Mouse (Mus musculus): ENCODE data around the gene Hoxc5. TPM values are rescaled to one million over a fixed set of nuclear protein-coding genes. Genes with fewer than 3 reads are reported as not detected.

Gene Hoxc5
- total and polyA plus RNA-seq, 2 experiments from 2014 or later, result 0.88 TPM; not detected in 1

DNA sequence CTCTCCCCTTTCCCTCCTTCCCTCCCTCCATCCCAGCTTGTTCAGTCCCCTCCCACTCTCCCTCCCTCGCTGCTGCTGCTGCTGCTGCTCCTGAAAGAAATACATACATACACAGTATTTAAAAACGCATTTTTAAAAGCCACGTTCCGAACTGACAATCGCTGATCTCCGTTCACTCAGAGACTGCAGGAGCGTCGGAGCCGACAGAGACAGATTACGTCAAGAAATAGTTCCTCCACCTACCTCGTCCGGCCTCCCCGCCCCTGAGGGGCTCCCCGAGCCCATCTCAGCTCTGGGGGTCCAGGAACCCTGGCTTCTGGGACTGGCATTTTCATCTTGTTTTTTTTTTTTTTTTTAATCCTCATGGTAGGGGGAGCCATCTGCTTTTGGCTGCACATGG lies 13.7 kb downstream of the Hoxc5 start:
- DNase-seq (ENCODE audit: low spot score) (no peak), ATAC-seq (ENCODE audit: low FRiP score) (no peak)
- whole genome bisulfite sequencing, result under 1% methylated on average over 14 of the region's 14 CpGs
- no peak for TF ChIP-seq CTCF (IDR thresholded peaks at IDR 0.05)
- no peaks in the 10 kb centered on the region for H3K9me3 ChIP-seq (ENCODE audit: low read length)
- no peak overlapping the region for H3K4me3 ChIP-seq (ENCODE audit: low read depth, low read length)
- H3K27ac ChIP-seq (ENCODE audit: low read depth, low read length), result no peak overlapping the region
- H3K4me1 ChIP-seq (ENCODE audit: insufficient read depth, low read length), result no peaks in the 10 kb centered on the region
- H3K27me3 ChIP-seq (ENCODE audit: insufficient read depth, low read length), result peaks cover 90% of the 10 kb centered on the region
- no peak overlapping the region for H3K9ac ChIP-seq (replicated peaks; ENCODE audit: low read length, poor library complexity, severe bottlenecking)
- H3K4me2 ChIP-seq (ENCODE audit: low read depth, low read length, poor library complexity, severe bottlenecking), result no peak overlapping the region
- no peaks in the 10 kb centered on the region for H3K36me3 ChIP-seq (ENCODE audit: insufficient read depth, low read length)

DNA sequence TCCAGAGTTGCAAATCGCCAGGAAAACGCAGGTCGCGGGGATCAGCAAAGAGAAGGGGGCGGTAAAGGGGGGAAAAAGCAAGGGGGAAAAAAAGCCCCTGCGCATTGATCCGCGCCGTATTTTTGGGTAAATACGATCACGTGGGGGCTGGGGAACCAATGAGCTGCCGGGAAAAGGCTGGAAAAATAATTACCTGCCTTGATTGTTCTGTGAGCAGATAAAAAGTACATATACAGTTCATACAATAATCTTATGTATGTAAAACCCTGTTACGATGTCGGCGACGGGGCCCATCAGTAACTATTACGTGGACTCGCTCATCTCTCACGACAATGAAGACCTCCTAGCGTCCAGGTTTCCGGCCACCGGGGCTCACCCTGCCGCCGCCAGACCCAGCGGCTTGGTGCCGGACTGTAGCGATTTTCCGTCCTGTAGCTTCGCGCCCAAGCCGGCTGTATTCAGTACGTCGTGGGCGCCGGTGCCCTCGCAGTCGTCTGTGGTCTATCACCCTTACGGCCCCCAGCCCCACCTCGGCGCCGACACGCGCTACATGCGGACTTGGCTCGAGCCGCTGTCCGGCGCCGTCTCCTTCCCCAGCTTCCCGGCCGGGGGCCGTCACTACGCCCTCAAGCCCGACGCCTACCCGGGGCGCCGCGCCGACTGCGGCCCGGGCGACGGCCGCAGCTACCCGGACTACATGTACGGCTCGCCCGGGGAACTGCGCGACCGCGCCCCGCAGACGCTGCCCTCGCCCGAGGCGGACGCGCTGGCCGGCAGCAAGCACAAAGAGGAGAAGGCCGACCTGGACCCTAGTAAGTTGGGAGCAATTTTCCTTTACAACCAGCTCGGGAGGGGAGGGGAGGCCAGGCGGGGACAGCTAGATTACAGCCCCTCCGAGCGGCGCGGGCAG lies 14.4 kb downstream of the Hoxc5 start:
- WGBS, result under 1% methylated on average over 86 of the region's 88 CpGs
- Histone ChIP-seq H3K9ac (replicated peaks; ENCODE audit: low read length, poor library complexity, severe bottlenecking) (no peak overlapping the region), H3K36me3 (ENCODE audit: insufficient read depth, low read length) (no peaks in the 10 kb centered on the region), H3K4me1 (ENCODE audit: insufficient read depth, low read length) (no peaks in the 10 kb centered on the region), H3K4me2 (ENCODE audit: low read depth, low read length, poor library complexity, severe bottlenecking) (no peak overlapping the region), H3K27ac (ENCODE audit: low read depth, low read length) (no peak overlapping the region), H3K27me3 (ENCODE audit: insufficient read depth, low read length) (peaks cover 90% of the 10 kb centered on the region), H3K4me3 (ENCODE audit: low read depth, low read length) (no peak overlapping the region), H3K9me3 (ENCODE audit: low read length) (no peaks in the 10 kb centered on the region)
- no peak for ATAC-seq (ENCODE audit: low FRiP score)
- no peak for TF ChIP-seq CTCF (IDR thresholded peaks at IDR 0.05)
- no peak for DNase-seq (ENCODE audit: low spot score)

- WGBS, result under 1% methylated on average over 12 of the region's 12 CpGs
- Histone ChIP-seq H3K36me3 (ENCODE audit: insufficient read depth, low read length) (no peaks in the 10 kb centered on the region), H3K9me3 (ENCODE audit: low read length) (no peaks in the 10 kb centered on the region), H3K4me3 (ENCODE audit: low read depth, low read length) (no peak overlapping the region), H3K4me2 (ENCODE audit: low read depth, low read length, poor library complexity, severe bottlenecking) (no peak overlapping the region), H3K27ac (ENCODE audit: low read depth, low read length) (no peak overlapping the region), H3K27me3 (ENCODE audit: insufficient read depth, low read length) (peaks cover 91% of the 10 kb centered on the region), H3K9ac (replicated peaks; ENCODE audit: low read length, poor library complexity, severe bottlenecking) (no peak overlapping the region), H3K4me1 (ENCODE audit: insufficient read depth, low read length) (no peaks in the 10 kb centered on the region)
- no peak for TF ChIP-seq CTCF (IDR thresholded peaks at IDR 0.05)
- ATAC-seq (ENCODE audit: low FRiP score) (no peak), DNase-seq (ENCODE audit: low spot score) (no peak)
These were observed 16.5 kb downstream of the Hoxc5 start for GRCm38 (mm10) chr15:102983716-102984115.

- WGBS, result 2% methylated on average over 10 of the region's 10 CpGs
- TF ChIP-seq CTCF (IDR thresholded peaks at IDR 0.05), result no peak
- DNase-seq (ENCODE audit: low spot score), result no peak
- Histone ChIP-seq H3K27me3 (ENCODE audit: insufficient read depth, low read length) (peaks cover 91% of the 10 kb centered on the region), H3K9ac (replicated peaks; ENCODE audit: low read length, poor library complexity, severe bottlenecking) (no peak overlapping the region), H3K27ac (ENCODE audit: low read depth, low read length) (no peak overlapping the region), H3K9me3 (ENCODE audit: low read length) (no peaks in the 10 kb centered on the region), H3K4me2 (ENCODE audit: low read depth, low read length, poor library complexity, severe bottlenecking) (no peak overlapping the region), H3K4me3 (ENCODE audit: low read depth, low read length) (no peak overlapping the region), H3K36me3 (ENCODE audit: insufficient read depth, low read length) (no peaks in the 10 kb centered on the region), H3K4me1 (ENCODE audit: insufficient read depth, low read length) (no peaks in the 10 kb centered on the region)
- no peak for ATAC-seq (ENCODE audit: low FRiP score)
These were observed 17.3 kb downstream of the Hoxc5 start for GRCm38 (mm10) chr15:102984521-102984920.

DNA sequence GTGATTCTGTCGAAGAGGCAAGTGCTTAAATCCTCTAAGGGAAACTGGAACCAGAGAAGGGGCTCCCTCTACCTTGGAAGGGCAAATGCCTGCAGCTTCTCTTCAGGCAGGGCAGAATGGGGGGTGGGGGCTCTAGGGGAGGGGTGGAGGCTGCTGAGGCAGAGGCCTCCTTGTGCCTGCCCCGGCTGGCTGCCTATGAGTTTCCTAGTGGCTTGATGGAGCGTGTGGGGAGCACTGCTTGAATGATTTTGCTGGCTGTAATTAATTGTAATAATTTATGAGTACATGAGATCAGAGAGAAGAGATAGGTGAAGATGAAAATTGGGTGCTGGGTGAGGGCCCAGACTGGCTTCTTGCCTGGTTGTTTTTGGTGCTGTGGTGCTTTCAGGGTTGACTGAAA lies 17.7 kb downstream of the Hoxc5 start:
- Histone ChIP-seq H3K9ac (replicated peaks; ENCODE audit: low read length, poor library complexity, severe bottlenecking) (no peak overlapping the region), H3K36me3 (ENCODE audit: insufficient read depth, low read length) (no peaks in the 10 kb centered on the region), H3K4me1 (ENCODE audit: insufficient read depth, low read length) (no peaks in the 10 kb centered on the region), H3K27ac (ENCODE audit: low read depth, low read length) (no peak overlapping the region), H3K9me3 (ENCODE audit: low read length) (no peaks in the 10 kb centered on the region), H3K4me3 (ENCODE audit: low read depth, low read length) (no peak overlapping the region), H3K4me2 (ENCODE audit: low read depth, low read length, poor library complexity, severe bottlenecking) (no peak overlapping the region), H3K27me3 (ENCODE audit: insufficient read depth, low read length) (peaks cover 91% of the 10 kb centered on the region)
- WGBS, result 6% methylated on average over 3 of the region's 3 CpGs
- no peak for TF ChIP-seq CTCF (IDR thresholded peaks at IDR 0.05)
- no peak for DNase-seq (ENCODE audit: low spot score)
- ATAC-seq (ENCODE audit: low FRiP score), result no peak

DNA sequence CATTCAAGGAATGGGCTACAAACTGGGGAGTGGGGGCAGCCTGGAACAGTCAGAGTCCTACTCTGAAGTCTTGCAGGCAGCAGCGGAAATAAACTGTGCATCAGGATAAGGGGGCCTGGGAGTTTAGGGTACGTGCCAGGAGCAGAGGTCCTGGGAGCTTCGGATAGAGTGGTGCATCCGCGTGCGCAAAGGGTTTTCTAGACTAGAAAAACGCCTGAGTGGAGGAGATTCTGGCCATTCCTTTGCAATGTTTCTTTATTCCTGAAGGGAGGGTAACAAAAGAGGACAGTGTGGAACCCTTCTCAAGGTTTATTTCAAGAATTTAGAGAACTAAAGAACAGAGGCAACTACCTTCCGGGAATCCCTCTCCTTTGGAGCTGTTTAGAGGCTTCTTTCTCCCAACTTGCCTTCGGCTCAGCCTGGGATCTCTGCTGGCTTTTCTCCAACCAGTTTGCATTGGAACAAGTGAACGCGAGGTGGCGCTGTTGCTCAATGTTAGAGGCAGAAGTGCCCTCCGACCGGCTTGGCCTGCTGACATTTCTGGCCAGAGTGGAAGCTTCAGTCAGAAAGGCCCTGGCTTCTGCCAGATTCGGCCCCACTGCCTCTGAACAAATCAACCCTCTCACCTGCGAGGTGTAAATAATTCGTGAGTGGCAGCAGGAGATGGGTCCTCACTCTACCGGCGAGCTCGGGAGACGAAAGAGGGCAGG lies 20.0 kb downstream of the Hoxc5 start:
- H3K27me3 ChIP-seq (ENCODE audit: insufficient read depth, low read length), result peaks cover 97% of the 10 kb centered on the region
- no peak overlapping the region for H3K4me3 ChIP-seq (ENCODE audit: low read depth, low read length)
- no peak overlapping the region for H3K27ac ChIP-seq (ENCODE audit: low read depth, low read length)
- H3K9me3 ChIP-seq (ENCODE audit: low read length), result no peaks in the 10 kb centered on the region
- peak; percentile 93 for TF ChIP-seq CTCF (IDR thresholded peaks at IDR 0.05)
- no peak overlapping the region for H3K9ac ChIP-seq (replicated peaks; ENCODE audit: low read length, poor library complexity, severe bottlenecking)
- WGBS, result 3% methylated on average over 21 of the region's 21 CpGs
- H3K36me3 ChIP-seq (ENCODE audit: insufficient read depth, low read length), result no peaks in the 10 kb centered on the region
- DNase-seq (ENCODE audit: low spot score), result peak; percentile 94
- no peaks in the 10 kb centered on the region for H3K4me1 ChIP-seq (ENCODE audit: insufficient read depth, low read length)
- no peak for ATAC-seq (ENCODE audit: low FRiP score)
- H3K4me2 ChIP-seq (ENCODE audit: low read depth, low read length, poor library complexity, severe bottlenecking), result no peak overlapping the region
